In the genomic region with DNA sequence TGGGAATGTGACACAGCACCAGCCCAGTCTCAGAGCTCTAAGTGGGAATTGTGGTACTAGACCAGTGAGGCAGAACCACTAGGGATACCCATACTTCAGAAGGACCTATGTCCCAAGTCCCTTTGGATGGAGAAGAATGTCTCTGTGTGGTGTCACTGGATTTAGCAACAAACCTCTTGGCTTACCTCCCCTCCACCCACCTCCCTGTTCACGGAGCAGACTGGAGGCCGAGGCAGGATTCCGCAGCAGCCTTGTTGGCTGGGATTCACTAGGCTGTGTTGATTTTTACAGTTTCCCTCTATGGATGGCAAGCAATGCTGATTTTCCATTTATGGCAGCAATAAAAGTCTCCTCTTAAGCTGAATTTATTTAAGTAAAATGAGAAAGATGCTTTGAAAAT, we compare ENCODE assay signal across 24 mouse cellular contexts. TPM values are rescaled to one million over a fixed set of nuclear protein-coding genes. Genes with fewer than 3 reads are reported as not detected.
DNase-seq lines count a peak whose midpoint lies in the region; ATAC-seq and TF ChIP-seq lines count a peak whose summit lies in the region.
"Had no signal": no experiment of that assay in that cellular context is flagged by ENCODE, and none has a peak within 500 bp of the region (broad histone marks: within the 10 kb centered on the region; RNA-seq: fewer than 3 reads in every experiment).

No protein-coding gene starts in this region.

- 50% methylated on average over 3 of the region's 3 CpGs for WGBS in midbrain, postnatal 0 days

- TF ChIP-seq CTCF in E14TG2a.4 (conservative IDR thresholded peaks at IDR 0.05; ENCODE audit: low read length) = no peak
- no peak for TF ChIP-seq CTCF in brain, embryonic 14.5 days (IDR thresholded peaks at IDR 0.05; ENCODE audit: borderline replicate concordance, extremely low read depth, insufficient read depth, insufficient read length)
- TF ChIP-seq CTCF in midbrain, postnatal 0 days (IDR thresholded peaks at IDR 0.05) = no peak

- 0 out of 2 replicates have a peak overlapping the region, but pooled peaks have one; percentile 1 for H3K4me2 ChIP-seq in midbrain, postnatal 0 days (ENCODE audit: low read depth, low read length, poor library complexity, severe bottlenecking)
- H3K4me2 ChIP-seq: embryonic facial prominence, embryonic 12.5 days; forebrain, embryonic 15.5 days; limb, embryonic 13.5 days; liver, embryonic 13.5 days; lung, embryonic 14.5 days; stomach, embryonic 15.5 days had no signal

- ATAC-seq in midbrain, postnatal 0 days (ENCODE audit: low FRiP score) = no peak
- ATAC-seq: forebrain, embryonic 15.5 days had no signal

- H3K27ac ChIP-seq in midbrain, postnatal 0 days (ENCODE audit: low read depth, low read length) = peak overlapping the region; percentile 51; the same call in 1 of the 2 replicates
- H3K27ac ChIP-seq: embryonic facial prominence, embryonic 12.5 days; heart, embryonic 10.5 days; kidney, postnatal 0 days; limb, embryonic 13.5 days; liver, embryonic 13.5 days; stomach, embryonic 15.5 days had no signal

- H3K36me3 ChIP-seq in E14TG2a.4 (ENCODE audit: insufficient read depth, low read length) = no peaks in the 10 kb centered on the region
- H3K36me3 ChIP-seq in midbrain, postnatal 0 days (ENCODE audit: insufficient read depth, low read length) = no peaks in the 10 kb centered on the region; the same call in 1 of the 2 replicates
- H3K36me3 ChIP-seq: embryonic facial prominence, embryonic 12.5 days; forebrain, embryonic 15.5 days; heart, embryonic 10.5 days; limb, embryonic 13.5 days; liver, embryonic 13.5 days; stomach, embryonic 15.5 days had no signal

- peak overlapping the region; percentile 65 for H3K4me3 ChIP-seq in E14TG2a.4 (replicated peaks; ENCODE audit: low read length)
- H3K4me3 ChIP-seq in midbrain, postnatal 0 days (ENCODE audit: low read depth, low read length) = no peak overlapping the region
- H3K4me3 ChIP-seq: embryonic facial prominence, embryonic 12.5 days; erythroblast, embryonic 14.5 days; forebrain, embryonic 15.5 days; heart, embryonic 10.5 days; limb, embryonic 13.5 days; liver, embryonic 13.5 days; stomach, embryonic 15.5 days had no signal

- H3K9me3 ChIP-seq in E14TG2a.4 (ENCODE audit: low read length) = no peaks in the 10 kb centered on the region
- H3K9me3 ChIP-seq in midbrain, postnatal 0 days (ENCODE audit: low read length) = no peaks in the 10 kb centered on the region
- H3K9me3 ChIP-seq: embryonic facial prominence, embryonic 12.5 days; forebrain, embryonic 15.5 days; heart, embryonic 10.5 days; limb, embryonic 13.5 days; liver, embryonic 13.5 days; stomach, embryonic 15.5 days had no signal

- peaks cover 57% of the 10 kb centered on the region for H3K27me3 ChIP-seq in E14TG2a.4 (ENCODE audit: insufficient read depth, low read length)
- H3K27me3 ChIP-seq in midbrain, postnatal 0 days (ENCODE audit: insufficient read depth, low read length) = no peaks in the 10 kb centered on the region
- H3K27me3 ChIP-seq: forebrain, embryonic 15.5 days had no signal

- peak; percentile 24 to 55 for DNase-seq in left cerebral cortex, adult 18-20 months (ENCODE audit: low spot score in 2 of 2)
- no peak for DNase-seq in left cerebral cortex, postnatal 10 days (ENCODE audit: extremely low spot score in 1 of 2, low spot score in 2 of 2)
- DNase-seq in brain, embryonic 14.5 days (ENCODE audit: low read depth) = peak; percentile 27
- DNase-seq in midbrain, postnatal 0 days (ENCODE audit: low spot score) = no peak
- DNase-seq in kidney, postnatal 14 days = no peak
- DNase-seq in cerebellum, postnatal 36 days = no peak
- DNase-seq: adrenal gland, adult 2 months; cerebellum, adult 9-11 months; kidney, adult 11 months; liver, embryonic 13.5 days; lung, embryonic 14.5 days; lung, postnatal 4 days; thymus, adult 2 months had no signal

- intact Hi-C loops in left cerebral cortex, postnatal 10 days (cut with DNase I) = no loop called here

- peak overlapping the region; percentile 33; the same call in 1 of the 2 replicates for H3K9ac ChIP-seq in midbrain, postnatal 0 days (replicated peaks; ENCODE audit: low read length, poor library complexity, severe bottlenecking)
- H3K9ac ChIP-seq: embryonic facial prominence, embryonic 12.5 days; limb, embryonic 13.5 days; liver, embryonic 13.5 days; lung, embryonic 14.5 days; stomach, embryonic 15.5 days had no signal

- peaks cover 74% of the 10 kb centered on the region for H3K4me1 ChIP-seq in E14TG2a.4 (replicated peaks; ENCODE audit: low read depth, low read length)
- H3K4me1 ChIP-seq in midbrain, postnatal 0 days (ENCODE audit: insufficient read depth, low read length) = peaks cover 14% of the 10 kb centered on the region
- H3K4me1 ChIP-seq: liver, embryonic 13.5 days; stomach, embryonic 15.5 days had no signal

- TF ChIP-seq POLR2A in brain, embryonic 14.5 days (IDR thresholded peaks at IDR 0.05; ENCODE audit: borderline replicate concordance, extremely low read depth, insufficient read depth, insufficient read length, poor library complexity, severe bottlenecking) = no peak

RNA-seq across cellular contexts. Expression of gene Vstm2l, which starts 12.5 kb away (rescaled TPM):
- total RNA-seq in left cerebral cortex, adult 18-20 months (2021) = 100 to 1,000 TPM; 171 to 184 TPM
- 100 to 1,000 TPM; 303 to 333 TPM for total RNA-seq in left cerebral cortex, postnatal 10 days (2021)
- polyA plus RNA-seq in brain, embryonic 14.5 days (2012; rRNA removed) = 80.6 and 126 TPM in 2 replicates
- total RNA-seq in midbrain, postnatal 0 days (2014; rRNA removed) = 349 and 393 TPM in 2 replicates
- polyA plus RNA-seq in midbrain, postnatal 0 days (2015; fragmentation: Nextera tagmentation; extraction: Ambion mirVana) = 57.0 and 61.8 TPM in 2 replicates
- polyA plus RNA-seq: erythroblast, embryonic 14.5 days; gonadal fat pad, adult 2 months; heart, postnatal 0 days; limb, embryonic 13.5 days; liver, embryonic 13.5 days; lung, embryonic 14.5 days; spleen, adult 2 months had no signal

Comparison
In these comparisons a context has a peak if more than half of its experiments do, and no peak if none do; other contexts are left out.
1. DNase-seq: peak in left cerebral cortex, adult 18-20 months (2 of 2) and brain, embryonic 14.5 days (single experiment); none in left cerebral cortex, postnatal 10 days (0 of 2), midbrain, postnatal 0 days (single experiment), kidney, postnatal 14 days (single experiment) and cerebellum, postnatal 36 days (0 of 2).